Mouse (Mus musculus): ENCODE results near the gene Pml.
A peak's percentile ranks its signal among the peaks of the same experiment; 100 is the strongest.

GRCm38 (mm10) chr9:58253033-58253804 lies 3.6 kb upstream of the Pml start, which contains the start of gene Stoml1:
- TF ChIP-seq CTCF (IDR thresholded peaks at IDR 0.05; ENCODE audit: low read depth, low read length): peak; percentile 16; the same call in 1 of the 2 replicates
- no peak for TF ChIP-seq POLR2A (IDR thresholded peaks at IDR 0.05; ENCODE audit: borderline replicate concordance, low read depth, low read length)

Data from bone marrow macrophage, adult 2 months (primary cell).